Mouse (Mus musculus): ENCODE measurements around the gene Glrb.

DNA sequence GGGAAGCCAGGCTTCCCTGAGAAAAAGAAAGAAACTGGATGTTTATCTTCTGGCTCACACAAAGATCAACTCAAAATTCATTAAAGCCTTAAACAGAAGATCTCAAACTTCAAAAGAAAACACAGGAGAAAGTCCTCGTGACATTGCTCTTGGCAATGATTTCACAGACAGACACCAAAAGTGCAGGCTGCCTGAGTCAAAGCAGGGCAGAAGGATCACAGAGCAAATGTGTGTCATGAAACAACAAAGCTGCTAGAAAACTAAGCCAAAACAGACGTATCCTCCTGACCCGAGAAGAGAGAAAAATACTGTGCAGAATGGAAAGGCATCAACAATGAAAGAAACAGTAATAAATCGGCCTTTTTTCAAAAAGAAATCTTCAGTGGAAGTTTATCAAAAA is 22.4 kb downstream of the Glrb start:
- TF ChIP-seq CTCF (IDR thresholded peaks at IDR 0.05; ENCODE audit: low read depth, low read length) (no peak), GATA1 (IDR thresholded peaks at IDR 0.05; ENCODE audit: borderline replicate concordance, low read length) (no peak), GATA2 (IDR thresholded peaks at IDR 0.05; ENCODE audit: borderline replicate concordance, low read depth, low read length) (no peak)
